Mouse (Mus musculus) limb, embryonic 15.5 days (tissue): ENCODE data around the gene Atat1. TPM values are rescaled to one million over a fixed set of nuclear protein-coding genes. Genes with fewer than 3 reads are reported as not detected.
A peak's percentile ranks its signal among the peaks of the same experiment; 100 is the strongest.

Experiments used
- ATAC-seq: fragments of 200-750 bp; cut with Nextera tagmentation; 2 replicates; pipeline ENCODE4 v1.8.0; 2017; ENCODE audit warnings: low read depth, moderate TSS enrichment; ENCODE audit not compliant: insufficient number of reproducible peaks, low FRiP score, low TSS enrichment
- H3K27ac ChIP-seq: fragments of 300-500 bp; sonication (generic); 2 replicates; pipeline ENCODE4 v1.5.1; 2015; ENCODE audit warnings: moderate library complexity, mild to moderate bottlenecking, inconsistent platforms
- H3K27me3 ChIP-seq: fragments of 300-500 bp; sonication (generic); 2 replicates; pipeline ENCODE4 v1.6.1; 2015; ENCODE audit warnings: inconsistent platforms
- H3K36me3 ChIP-seq: fragments of 300-500 bp; sonication (generic); 2 replicates; pipeline ENCODE4 v1.6.1; 2015; ENCODE audit warnings: inconsistent platforms
- H3K4me1 ChIP-seq: fragments of 300-500 bp; sonication (generic); 2 replicates; pipeline ENCODE4 v1.6.1; 2015; ENCODE audit warnings: inconsistent platforms
- H3K4me2 ChIP-seq: fragments of 300-500 bp; sonication (generic); 2 replicates; pipeline ENCODE4 v1.6.1; 2015; ENCODE audit warnings: mild to moderate bottlenecking, inconsistent platforms
- H3K4me3 ChIP-seq: fragments of 300-500 bp; sonication (generic); 2 replicates; pipeline ENCODE4 v1.5.1; 2015; ENCODE audit warnings: mild to moderate bottlenecking, inconsistent platforms
- H3K9ac ChIP-seq: fragments of 300-500 bp; sonication (generic); 2 replicates; pipeline ENCODE4 v1.6.1; 2015; ENCODE audit warnings: inconsistent platforms
- H3K9me3 ChIP-seq: fragments of 300-500 bp; sonication (generic); 2 replicates; pipeline ENCODE4 v1.6.1; 2016; ENCODE audit warnings: inconsistent platforms
- WGBS: fragments of 180-500 bp; shearing (Covaris S2); methylation state at CpG from one replicate; pipeline ENCODE4 v1.1.7; 2015; 5-methylcytosine and 5-hydroxymethylcytosine counted together
- polyA plus RNA-seq: library from polyadenylated mRNA; unstranded; fragments of >200 nt; fragmentation: Nextera tagmentation; extraction: Ambion mirVana; gene quantifications from 2 replicates; pipeline ENCODE4 v1.2.1, GENCODE M21; 2015

Gene Atat1
- polyA plus RNA-seq, 1 experiment from 2014 or later: 59.1 TPM

GRCm38 (mm10) chr17:35927471-35927870 is 17.6 kb upstream of the Atat1 start:
- H3K9ac ChIP-seq: no peak overlapping the region
- no peaks in the 10 kb centered on the region for H3K27me3 ChIP-seq
- WGBS: 71% methylated on average over 1 of the region's 1 CpGs
- H3K4me2 ChIP-seq: no peak overlapping the region
- no peak for ATAC-seq
- peaks cover 77% of the 10 kb centered on the region for H3K36me3 ChIP-seq
- no peaks in the 10 kb centered on the region for H3K4me1 ChIP-seq
- no peaks in the 10 kb centered on the region for H3K9me3 ChIP-seq
- H3K27ac ChIP-seq: no peak overlapping the region
- no peak overlapping the region for H3K4me3 ChIP-seq

DNA sequence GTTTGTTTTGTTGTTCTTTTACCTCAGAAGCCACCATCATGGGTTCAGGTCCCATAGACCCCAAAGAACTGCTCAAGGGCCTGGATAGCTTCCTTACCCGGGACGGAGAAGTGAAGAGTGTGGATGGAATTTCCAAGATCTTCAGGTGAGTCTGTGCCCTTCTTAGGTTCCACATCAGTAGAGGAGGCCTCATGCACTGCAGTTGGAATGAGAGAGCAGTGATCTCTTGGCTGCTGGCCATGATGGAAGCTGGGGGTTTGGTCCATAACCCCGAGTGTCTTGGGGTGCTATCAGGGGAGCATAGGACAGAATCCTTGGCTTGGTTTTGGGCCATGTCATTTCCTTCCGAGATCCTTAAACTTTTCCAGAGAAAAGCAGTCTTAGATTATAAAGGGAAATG is 13.4 kb upstream of the Atat1 start:
- Histone ChIP-seq H3K27ac (no peak overlapping the region), H3K4me1 (peaks cover 15% of the 10 kb centered on the region), H3K4me2 (no peak overlapping the region), H3K36me3 (peaks cover 48% of the 10 kb centered on the region), H3K9me3 (no peaks in the 10 kb centered on the region), H3K4me3 (no peak overlapping the region), H3K9ac (no peak overlapping the region), H3K27me3 (no peaks in the 10 kb centered on the region)
- ATAC-seq: no peak
- 84% methylated on average over 4 of the region's 4 CpGs for WGBS

DNA sequence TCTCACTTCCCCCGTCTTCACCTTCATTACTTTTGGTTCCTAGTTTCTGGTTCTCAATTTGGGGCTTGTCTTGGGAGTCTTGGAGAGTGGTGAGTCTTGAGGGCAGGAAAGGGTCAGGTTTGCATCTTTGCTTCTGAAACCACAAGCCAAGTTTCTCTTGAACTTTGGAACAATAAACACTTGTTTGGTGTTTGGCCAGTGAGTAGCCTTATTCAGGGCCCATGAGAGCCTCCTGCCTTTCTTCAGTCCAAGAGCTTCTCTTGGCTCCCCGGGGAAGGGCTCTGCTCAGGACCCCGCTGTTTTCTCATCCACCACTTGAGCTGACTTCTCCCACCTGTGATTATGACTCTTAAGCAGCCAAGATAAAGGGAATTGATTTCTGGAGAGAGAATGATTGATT is 12.7 kb upstream of the Atat1 start:
- Histone ChIP-seq H3K4me1 (peaks cover 15% of the 10 kb centered on the region), H3K36me3 (peaks cover 41% of the 10 kb centered on the region), H3K9me3 (no peaks in the 10 kb centered on the region), H3K27me3 (no peaks in the 10 kb centered on the region), H3K27ac (0 out of 2 replicates have a peak overlapping the region, but pooled peaks have one; percentile 24), H3K4me3 (no peak overlapping the region), H3K9ac (no peak overlapping the region), H3K4me2 (no peak overlapping the region)
- WGBS: 82% methylated on average over 3 of the region's 3 CpGs
- no peak for ATAC-seq

- peaks cover 35% of the 10 kb centered on the region for H3K36me3 ChIP-seq
- no peak overlapping the region for H3K4me2 ChIP-seq
- H3K4me1 ChIP-seq: peaks cover 15% of the 10 kb centered on the region
- H3K9ac ChIP-seq: no peak overlapping the region
- ATAC-seq: no peak
- 63% methylated on average over 4 of the region's 4 CpGs for WGBS
- H3K4me3 ChIP-seq: no peak overlapping the region
- no peak overlapping the region for H3K27ac ChIP-seq
- no peaks in the 10 kb centered on the region for H3K27me3 ChIP-seq
- H3K9me3 ChIP-seq: no peaks in the 10 kb centered on the region
These were observed 11.8 kb upstream of the Atat1 start for GRCm38 (mm10) chr17:35921710-35922109.

- no peak for ATAC-seq
- Histone ChIP-seq H3K27ac (peak overlapping the region; percentile 96), H3K27me3 (no peaks in the 10 kb centered on the region), H3K4me1 (peaks cover 15% of the 10 kb centered on the region), H3K9ac (no peak overlapping the region), H3K4me2 (no peak overlapping the region), H3K9me3 (no peaks in the 10 kb centered on the region), H3K4me3 (no peak overlapping the region), H3K36me3 (peaks cover 28% of the 10 kb centered on the region)
- 74% methylated on average over 5 of the region's 5 CpGs for WGBS
These were observed 11.1 kb upstream of the Atat1 start for GRCm38 (mm10) chr17:35920862-35921562.

DNA sequence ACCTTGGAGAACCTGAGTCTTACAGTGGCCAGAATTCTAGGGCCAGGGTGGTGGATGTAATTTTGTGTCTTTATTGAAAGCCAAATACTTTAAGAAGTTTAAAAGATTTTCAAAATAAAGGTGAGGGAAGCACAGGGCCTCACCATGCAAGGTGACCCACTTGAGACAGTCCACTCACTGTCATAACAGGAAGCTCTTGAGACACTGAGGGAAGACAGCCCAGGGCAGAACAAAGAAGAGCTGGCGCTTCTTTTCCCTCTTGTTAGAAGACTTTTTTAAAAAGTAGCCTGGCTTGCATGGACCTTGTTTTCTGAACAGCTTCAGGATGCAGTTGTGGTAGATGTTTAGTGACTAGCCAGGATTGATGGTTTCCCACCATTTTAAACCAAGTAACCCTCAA is 10.5 kb upstream of the Atat1 start:
- Histone ChIP-seq H3K4me3 (no peak overlapping the region), H3K27ac (peak overlapping the region; percentile 96), H3K4me1 (peaks cover 18% of the 10 kb centered on the region), H3K9ac (no peak overlapping the region), H3K36me3 (peaks cover 25% of the 10 kb centered on the region), H3K27me3 (no peaks in the 10 kb centered on the region), H3K4me2 (no peak overlapping the region), H3K9me3 (no peaks in the 10 kb centered on the region)
- WGBS: 88% methylated on average over 1 of the region's 1 CpGs
- ATAC-seq: no peak

DNA sequence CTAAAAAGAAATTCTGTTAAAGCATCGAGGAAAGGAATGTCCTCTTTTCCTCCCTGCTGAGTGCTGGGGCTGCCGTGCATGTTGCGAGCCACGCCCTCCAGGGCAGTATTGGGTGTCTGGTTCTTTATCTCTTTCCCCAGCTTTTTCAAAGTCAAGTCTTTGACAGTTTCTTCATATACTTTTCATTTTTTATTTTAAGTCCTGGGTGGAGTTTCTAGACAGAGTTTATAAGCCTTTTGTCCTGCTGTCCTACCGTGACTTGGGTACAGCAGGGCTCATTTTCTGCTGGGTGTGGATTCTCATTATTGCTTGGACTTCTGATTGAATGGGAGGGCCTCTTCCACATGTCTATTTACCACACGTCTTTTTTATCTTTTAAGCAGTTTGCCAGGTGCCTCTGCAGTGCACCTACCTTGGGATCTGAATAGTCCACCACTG is 10.0 kb upstream of the Atat1 start:
- no peaks in the 10 kb centered on the region for H3K9me3 ChIP-seq
- H3K27ac ChIP-seq: peak overlapping the region; percentile 96
- no peak for ATAC-seq
- peak overlapping the region; percentile 71 for H3K4me3 ChIP-seq
- WGBS: 44% methylated on average over 6 of the region's 6 CpGs
- H3K9ac ChIP-seq: no peak overlapping the region
- H3K36me3 ChIP-seq: peaks cover 20% of the 10 kb centered on the region
- peaks cover 23% of the 10 kb centered on the region for H3K4me1 ChIP-seq
- H3K4me2 ChIP-seq: peak overlapping the region; percentile 64
- H3K27me3 ChIP-seq: no peaks in the 10 kb centered on the region

DNA sequence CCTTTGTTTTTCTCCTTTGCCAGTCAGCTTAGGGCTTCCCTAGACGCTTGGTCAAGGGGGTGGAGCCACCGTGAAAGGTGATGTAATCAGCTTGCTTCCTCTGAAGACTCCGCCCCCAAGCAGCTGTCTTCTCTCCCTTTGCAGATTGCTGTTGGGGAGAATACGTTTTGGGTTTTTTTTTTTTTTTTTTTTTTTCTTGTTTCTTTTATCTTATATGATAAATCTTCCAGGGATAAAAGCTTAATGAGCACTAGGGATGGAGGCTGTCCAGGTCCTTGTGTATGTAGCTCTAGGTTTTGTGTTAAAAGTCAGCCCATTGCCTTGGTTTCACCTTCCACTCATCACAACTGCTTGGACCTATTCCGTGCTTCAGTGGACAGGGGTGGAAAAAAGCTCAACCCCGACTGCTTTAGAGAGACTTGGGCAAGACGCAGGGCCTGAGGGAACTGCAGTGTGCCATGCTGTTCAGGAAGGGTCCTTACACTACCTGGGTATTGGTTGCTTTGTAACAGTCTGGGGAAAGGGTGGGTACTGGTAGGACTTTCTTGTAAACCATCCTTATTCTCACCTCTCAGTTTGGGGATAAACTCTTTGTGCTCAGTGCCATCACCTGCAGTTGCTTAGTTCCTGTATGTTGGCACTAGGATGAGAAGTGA is 9.3 kb upstream of the Atat1 start:
- Histone ChIP-seq H3K9me3 (no peaks in the 10 kb centered on the region), H3K4me2 (peak overlapping the region; percentile 64), H3K27me3 (no peaks in the 10 kb centered on the region), H3K9ac (peak overlapping the region; percentile 44; the same call in 1 of the 2 replicates), H3K4me3 (peak overlapping the region; percentile 71), H3K36me3 (peaks cover 15% of the 10 kb centered on the region), H3K4me1 (peaks cover 24% of the 10 kb centered on the region), H3K27ac (peak overlapping the region; percentile 96)
- no peak for ATAC-seq
- 17% methylated on average over 7 of the region's 7 CpGs for WGBS

DNA sequence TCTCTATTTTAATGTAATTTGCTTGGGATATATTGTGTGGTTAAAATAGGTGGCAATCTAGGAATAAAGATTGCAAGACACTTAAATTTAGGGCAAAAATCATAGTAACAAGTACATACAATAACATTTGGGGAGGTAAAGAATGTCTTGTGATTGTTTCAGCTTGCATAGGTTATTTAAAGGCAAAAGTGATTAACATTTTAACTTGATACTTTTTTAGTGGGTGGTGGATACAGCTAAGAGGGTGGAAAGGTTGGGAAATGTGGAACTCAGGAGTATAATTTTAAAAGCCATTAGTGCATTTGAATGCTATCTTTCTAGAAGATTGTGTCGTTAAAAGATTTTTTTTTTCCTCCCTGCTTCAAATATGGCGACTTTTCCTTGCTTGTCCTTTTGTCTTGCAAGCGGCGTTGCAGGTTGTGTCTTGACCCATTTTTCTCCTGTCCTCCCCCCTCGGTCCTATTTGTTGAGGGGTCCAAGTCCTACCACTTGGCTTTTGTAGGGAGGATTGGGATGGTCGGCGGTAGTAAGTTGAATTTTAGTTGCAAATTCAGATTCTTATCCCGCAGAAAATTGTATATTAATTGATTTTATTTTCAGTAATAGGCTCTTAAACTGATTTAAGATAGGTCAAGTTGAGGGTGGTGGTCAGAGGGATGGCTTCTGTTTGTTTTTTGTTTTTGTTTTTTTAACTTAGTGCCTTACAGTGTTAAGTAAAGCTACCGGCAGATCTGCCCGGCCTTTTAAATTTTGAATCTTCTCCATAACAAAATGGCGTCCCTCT is 8.6 kb upstream of the Atat1 start:
- peak overlapping the region; percentile 71 for H3K4me3 ChIP-seq
- peak overlapping the region; percentile 85 for H3K9ac ChIP-seq
- H3K36me3 ChIP-seq: peaks cover 12% of the 10 kb centered on the region
- no peak for ATAC-seq
- 0% methylated on average over 11 of the region's 11 CpGs for WGBS
- H3K27ac ChIP-seq: peak overlapping the region; percentile 96
- no peaks in the 10 kb centered on the region for H3K27me3 ChIP-seq
- no peaks in the 10 kb centered on the region for H3K9me3 ChIP-seq
- peaks cover 24% of the 10 kb centered on the region for H3K4me1 ChIP-seq
- H3K4me2 ChIP-seq: peak overlapping the region; percentile 64

DNA sequence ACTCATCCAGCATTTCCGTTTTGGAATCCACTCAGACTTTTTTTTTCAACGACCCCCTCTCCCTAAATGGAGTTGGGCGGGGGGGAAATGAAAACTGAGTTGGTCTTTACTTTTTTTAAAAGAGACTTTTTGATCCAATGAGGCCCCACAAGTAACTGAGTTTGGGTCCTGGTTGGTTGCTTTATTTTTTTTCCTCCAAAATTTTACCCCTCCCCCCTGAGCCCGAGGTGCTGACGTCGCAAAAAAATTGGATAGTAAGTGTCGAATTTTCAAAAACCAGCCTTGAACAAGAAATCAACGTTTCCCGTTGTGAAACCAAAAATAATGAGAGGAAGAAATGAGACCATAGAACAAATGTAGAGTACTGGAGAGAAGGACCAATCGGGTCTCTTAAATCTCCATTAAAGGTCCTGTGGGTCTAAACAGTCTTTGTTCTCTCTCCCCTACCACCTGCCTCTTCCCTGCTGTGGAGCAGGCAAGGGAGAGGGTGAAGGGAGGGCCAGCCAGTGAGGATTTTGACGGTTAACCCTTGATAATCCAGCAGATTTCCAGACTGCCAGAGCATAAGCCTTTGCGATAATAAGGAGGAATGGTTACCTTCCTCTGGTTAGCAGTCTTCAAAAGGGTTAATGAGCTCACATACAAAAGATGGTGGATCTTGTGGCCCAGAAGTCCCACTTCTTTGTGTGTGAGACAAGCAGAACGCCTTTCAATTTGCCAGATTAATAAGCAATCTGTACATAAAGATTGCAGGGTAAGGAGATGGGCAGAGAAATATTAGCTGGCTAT is 7.8 kb upstream of the Atat1 start:
- Histone ChIP-seq H3K4me1 (peaks cover 24% of the 10 kb centered on the region), H3K4me2 (peak overlapping the region; percentile 64), H3K27ac (peak overlapping the region; percentile 96), H3K9me3 (no peaks in the 10 kb centered on the region), H3K36me3 (peaks cover 14% of the 10 kb centered on the region), H3K9ac (peak overlapping the region; percentile 85), H3K4me3 (peak overlapping the region; percentile 71), H3K27me3 (no peaks in the 10 kb centered on the region)
- under 1% methylated on average over 13 of the region's 13 CpGs for WGBS
- ATAC-seq: no peak

- Histone ChIP-seq H3K9ac (peak overlapping the region; percentile 85), H3K36me3 (peaks cover 20% of the 10 kb centered on the region), H3K4me1 (peaks cover 24% of the 10 kb centered on the region), H3K27ac (peak overlapping the region; percentile 96), H3K4me3 (peak overlapping the region; percentile 71), H3K4me2 (peak overlapping the region; percentile 64), H3K27me3 (no peaks in the 10 kb centered on the region), H3K9me3 (no peaks in the 10 kb centered on the region)
- ATAC-seq: no peak
- 0% methylated on average over 8 of the region's 8 CpGs for whole genome bisulfite sequencing
These were observed 7.2 kb upstream of the Atat1 start for GRCm38 (mm10) chr17:35917143-35917462.
